ENCODE assay signal across 13 mouse cellular contexts in genomic region chr14:76489128-76489527, GRCm38 (mm10).
DNase-seq lines count a peak whose midpoint lies in the region; ATAC-seq lines count a peak whose summit lies in the region.
"Had no signal": no experiment of that assay in that cellular context is flagged by ENCODE, and none has a peak within 500 bp of the region (broad histone marks: within the 10 kb centered on the region; RNA-seq: fewer than 3 reads in every experiment).

No protein-coding gene starts in this region.

- WGBS in embryonic facial prominence, embryonic 11.5 days: 94% methylated on average over 2 of the region's 2 CpGs
- WGBS in forebrain, embryonic 16.5 days: 24% methylated on average over 2 of the region's 2 CpGs
- WGBS in midbrain, embryonic 16.5 days: 62% methylated on average over 2 of the region's 2 CpGs

- no peaks in the 10 kb centered on the region for H3K27me3 ChIP-seq in embryonic facial prominence, embryonic 11.5 days (ENCODE audit: control insufficient read depth, insufficient read depth, low read length)
- H3K27me3 ChIP-seq in forebrain, embryonic 16.5 days (replicated peaks; ENCODE audit: control insufficient read depth, insufficient read depth, low read length): no peaks in the 10 kb centered on the region
- no peaks in the 10 kb centered on the region for H3K27me3 ChIP-seq in midbrain, embryonic 16.5 days (ENCODE audit: control insufficient read depth, insufficient read depth, low read depth, low read length)

- no peak overlapping the region; the same call in 1 of the 2 replicates for H3K9ac ChIP-seq in embryonic facial prominence, embryonic 11.5 days (replicated peaks; ENCODE audit: low read length)
- H3K9ac ChIP-seq in forebrain, embryonic 16.5 days (replicated peaks; ENCODE audit: low read depth, low read length): 0 out of 2 replicates have a peak overlapping the region, but pooled peaks have one; percentile 19
- no peak overlapping the region for H3K9ac ChIP-seq in midbrain, embryonic 16.5 days (ENCODE audit: low read depth, low read length)

- DNase-seq in layer of hippocampus, adult 11-12 months (ENCODE audit: low spot score): peak; percentile 8
- DNase-seq in layer of hippocampus, adult 18-20 months (ENCODE audit: low spot score in 2 of 2): no peak
- DNase-seq in embryonic facial prominence, embryonic 11.5 days (ENCODE audit: low spot score): no peak
- DNase-seq in c-Kit-positive CD71-positive TER-119-positive erythroid progenitor cells, embryonic 14.5 days (ENCODE audit: low spot score): no peak
- no peak for DNase-seq in thymus, postnatal 14 days
- DNase-seq: cerebellum, adult 11-12 months; heart, adult 11 months; thymus, adult 18-20 months had no signal

- H3K4me3 ChIP-seq in embryonic facial prominence, embryonic 11.5 days (ENCODE audit: low read depth, low read length): no peak overlapping the region
- H3K4me3 ChIP-seq in forebrain, embryonic 16.5 days (replicated peaks; ENCODE audit: low read length): no peak overlapping the region
- no peak overlapping the region for H3K4me3 ChIP-seq in midbrain, embryonic 16.5 days (ENCODE audit: low read depth, low read length)

- ATAC-seq in embryonic facial prominence, embryonic 11.5 days (replicated peaks; ENCODE audit: insufficient number of reproducible peaks, low FRiP score, low TSS enrichment, low read depth): no peak
- peak; percentile 90 for ATAC-seq in forebrain, embryonic 16.5 days
- peak; percentile 86 for ATAC-seq in midbrain, embryonic 16.5 days
- ATAC-seq: activated CD4-positive, CD25-positive, alpha-beta regulatory T cell, adult 4 months; inflammation-experienced regulatory T-cells, adult 6 months; lung, postnatal 0 days had no signal

- no peak overlapping the region for H3K4me2 ChIP-seq in embryonic facial prominence, embryonic 11.5 days (ENCODE audit: low read depth, low read length)
- H3K4me2 ChIP-seq in forebrain, embryonic 16.5 days (ENCODE audit: low read length): no peak overlapping the region
- H3K4me2 ChIP-seq in midbrain, embryonic 16.5 days (ENCODE audit: low read length): no peak overlapping the region

- H3K36me3 ChIP-seq in embryonic facial prominence, embryonic 11.5 days (replicated peaks; ENCODE audit: control insufficient read depth, insufficient read depth, low read depth, low read length): no peaks in the 10 kb centered on the region
- H3K36me3 ChIP-seq in forebrain, embryonic 16.5 days (ENCODE audit: control insufficient read depth, insufficient read depth): 0 out of 2 replicates have a peak, but pooled peaks cover 3% of the 10 kb centered on the region
- no peaks in the 10 kb centered on the region for H3K36me3 ChIP-seq in midbrain, embryonic 16.5 days (ENCODE audit: control insufficient read depth, insufficient read depth, low read length)

- no peaks in the 10 kb centered on the region for H3K9me3 ChIP-seq in embryonic facial prominence, embryonic 11.5 days (replicated peaks; ENCODE audit: control insufficient read depth, low read length)
- H3K9me3 ChIP-seq in forebrain, embryonic 16.5 days (ENCODE audit: control insufficient read depth, low read length): no peaks in the 10 kb centered on the region
- no peaks in the 10 kb centered on the region for H3K9me3 ChIP-seq in midbrain, embryonic 16.5 days (replicated peaks; ENCODE audit: control insufficient read depth, low read length, poor library complexity, severe bottlenecking)

- peak overlapping the region; percentile 23; the same call in 1 of the 2 replicates for H3K27ac ChIP-seq in embryonic facial prominence, embryonic 11.5 days (replicated peaks; ENCODE audit: low read depth, low read length)
- H3K27ac ChIP-seq in forebrain, embryonic 16.5 days (ENCODE audit: low read length): peak overlapping the region; percentile 58
- H3K27ac ChIP-seq in midbrain, embryonic 16.5 days (ENCODE audit: low read length): peak overlapping the region; percentile 18

- H3K4me1 ChIP-seq in embryonic facial prominence, embryonic 11.5 days (ENCODE audit: control insufficient read depth, insufficient read depth, low read length): peaks cover 7% of the 10 kb centered on the region
- peaks cover 14% of the 10 kb centered on the region for H3K4me1 ChIP-seq in forebrain, embryonic 16.5 days (replicated peaks; ENCODE audit: control insufficient read depth, insufficient read depth, low read length)
- peaks cover 5% of the 10 kb centered on the region; the same call in 1 of the 2 replicates for H3K4me1 ChIP-seq in midbrain, embryonic 16.5 days (ENCODE audit: control insufficient read depth, insufficient read depth, low read length)
